Mouse (Mus musculus) liver, adult 2 months (tissue): ENCODE measurements around the gene Bid.

Experiments used
- CTCF ChIP-seq: fragments of 200-500 bp; IDR thresholded peaks from 2 replicates; pipeline ENCODE4 v1.5.1; 2011; ENCODE audit warnings: low read depth, low read length, control low read depth
- POLR2A ChIP-seq: fragments of 200-500 bp; IDR thresholded peaks from 2 replicates; pipeline ENCODE4 v1.6.1; 2011; ENCODE audit warnings: low read length, control low read depth; ENCODE audit not compliant: insufficient read depth; ENCODE audit errors: extremely low read depth

DNA sequence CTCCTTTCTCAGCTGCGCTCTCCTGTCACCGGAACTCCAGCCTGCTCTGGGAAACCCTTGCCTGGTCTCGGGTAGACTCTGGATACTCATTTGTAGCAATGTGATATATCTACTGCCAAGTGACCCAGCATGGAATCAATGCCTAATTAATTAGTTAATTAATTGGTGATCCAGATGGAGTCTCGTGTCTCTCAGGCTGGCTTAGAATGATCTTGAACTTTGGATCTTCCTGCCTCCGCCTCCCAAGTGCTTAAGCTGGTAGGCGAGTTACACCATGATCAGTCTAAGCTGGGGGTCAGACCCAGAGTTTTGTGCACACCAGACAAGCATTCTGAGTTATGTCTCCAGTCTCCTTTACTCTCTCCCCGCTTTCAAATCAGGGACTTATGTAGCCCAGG is 24.4 kb upstream of the Bid start:
- no peak for TF ChIP-seq POLR2A
- no peak for TF ChIP-seq CTCF
